13 mouse cellular contexts compared by ENCODE assay signal in genomic region chr5:4876653-4877091, GRCm38 (mm10).
DNase-seq lines count a peak whose midpoint lies in the region; ATAC-seq lines count a peak whose summit lies in the region.
"Had no signal": no experiment of that assay in that cellular context is flagged by ENCODE, and none has a peak within 500 bp of the region (broad histone marks: within the 10 kb centered on the region; RNA-seq: fewer than 3 reads in every experiment).

No protein-coding gene starts in this region.

- H3K27me3 ChIP-seq in heart, embryonic 11.5 days (ENCODE audit: control insufficient read depth, insufficient read depth, low read length) = no peaks in the 10 kb centered on the region
- no peaks in the 10 kb centered on the region; the same call in 1 of the 2 replicates for H3K27me3 ChIP-seq in forebrain, embryonic 11.5 days (ENCODE audit: control insufficient read depth, insufficient read depth, low read length)
- H3K27me3 ChIP-seq in hindbrain, embryonic 16.5 days (replicated peaks; ENCODE audit: control insufficient read depth, insufficient read depth, low read length) = no peaks in the 10 kb centered on the region
- H3K27me3 ChIP-seq: intestine, embryonic 15.5 days; limb, embryonic 12.5 days had no signal

- H3K36me3 ChIP-seq in heart, embryonic 11.5 days (ENCODE audit: control insufficient read depth, insufficient read depth, low read length) = 0 out of 2 replicates have a peak, but pooled peaks cover 2% of the 10 kb centered on the region
- H3K36me3 ChIP-seq in forebrain, embryonic 11.5 days (ENCODE audit: control insufficient read depth, insufficient read depth, low read length) = no peaks in the 10 kb centered on the region
- H3K36me3 ChIP-seq in hindbrain, embryonic 16.5 days (ENCODE audit: control insufficient read depth, insufficient read depth, low read length) = no peaks in the 10 kb centered on the region
- H3K36me3 ChIP-seq: intestine, embryonic 15.5 days; limb, embryonic 12.5 days had no signal

- no peak overlapping the region for H3K4me2 ChIP-seq in heart, embryonic 11.5 days
- no peak overlapping the region for H3K4me2 ChIP-seq in forebrain, embryonic 11.5 days (ENCODE audit: low read depth, low read length, severe bottlenecking)
- H3K4me2 ChIP-seq in hindbrain, embryonic 16.5 days (ENCODE audit: low read length) = peak overlapping the region; percentile 3; the same call in 1 of the 2 replicates
- H3K4me2 ChIP-seq: intestine, embryonic 15.5 days; limb, embryonic 12.5 days had no signal

- intact Hi-C loops in left cerebral cortex, postnatal 10 days (cut with DNase I) = no loop called here

- no peak overlapping the region for H3K4me3 ChIP-seq in heart, embryonic 11.5 days (ENCODE audit: low read depth, low read length)
- no peak overlapping the region for H3K4me3 ChIP-seq in forebrain, embryonic 11.5 days (ENCODE audit: low read depth, low read length)
- H3K4me3 ChIP-seq in hindbrain, embryonic 16.5 days (ENCODE audit: low read length) = no peak overlapping the region
- H3K4me3 ChIP-seq: intestine, embryonic 15.5 days; layer of hippocampus, adult 2 months; limb, embryonic 12.5 days had no signal

- H3K9me3 ChIP-seq in heart, embryonic 11.5 days (replicated peaks; ENCODE audit: control insufficient read depth, low read length) = no peaks in the 10 kb centered on the region
- H3K9me3 ChIP-seq in forebrain, embryonic 11.5 days (ENCODE audit: control insufficient read depth, low read length) = no peaks in the 10 kb centered on the region
- no peaks in the 10 kb centered on the region for H3K9me3 ChIP-seq in hindbrain, embryonic 16.5 days (ENCODE audit: control insufficient read depth, low read length)
- H3K9me3 ChIP-seq: intestine, embryonic 15.5 days; limb, embryonic 12.5 days had no signal

- no peaks in the 10 kb centered on the region for H3K4me1 ChIP-seq in heart, embryonic 11.5 days (ENCODE audit: control insufficient read depth, insufficient read depth, low read length)
- peaks cover 6% of the 10 kb centered on the region for H3K4me1 ChIP-seq in forebrain, embryonic 11.5 days (replicated peaks; ENCODE audit: control insufficient read depth, insufficient read depth, low read length)
- peaks cover 9% of the 10 kb centered on the region for H3K4me1 ChIP-seq in hindbrain, embryonic 16.5 days (ENCODE audit: control insufficient read depth, insufficient read depth, low read depth, low read length)
- H3K4me1 ChIP-seq: intestine, embryonic 15.5 days had no signal

- ATAC-seq in heart, embryonic 11.5 days (replicated peaks; ENCODE audit: insufficient number of reproducible peaks, low FRiP score, low TSS enrichment) = no peak
- peak; percentile 44 for ATAC-seq in forebrain, embryonic 11.5 days (replicated peaks; ENCODE audit: low FRiP score)
- peak; percentile 59 for ATAC-seq in hindbrain, embryonic 16.5 days
- ATAC-seq in monocyte, adult 5-6 weeks (replicated peaks; ENCODE audit: insufficient number of reproducible peaks, low FRiP score, low TSS enrichment, poor library complexity, severe bottlenecking) = peak; percentile 59; the same call in 1 of the 2 replicates
- ATAC-seq: intestine, embryonic 15.5 days had no signal

- no peak overlapping the region for H3K9ac ChIP-seq in heart, embryonic 11.5 days (ENCODE audit: low read depth, low read length)
- no peak overlapping the region for H3K9ac ChIP-seq in forebrain, embryonic 11.5 days (ENCODE audit: low read length)
- H3K9ac ChIP-seq in hindbrain, embryonic 16.5 days (ENCODE audit: low read depth, low read length) = no peak overlapping the region
- H3K9ac ChIP-seq: intestine, embryonic 15.5 days; limb, embryonic 12.5 days had no signal

- peak; percentile 88 for DNase-seq in heart, adult 11 months
- peak; percentile 54 for DNase-seq in forebrain, embryonic 11.5 days (ENCODE audit: low spot score)
- no peak for DNase-seq in cerebellum, postnatal 4 days (ENCODE audit: low spot score in 2 of 2)
- no peak for DNase-seq in left cerebral cortex, postnatal 10 days (ENCODE audit: extremely low spot score in 1 of 2, low spot score in 2 of 2)
- DNase-seq in adrenal gland, postnatal 14 days = no peak
- DNase-seq: gastrocnemius, postnatal 25 days; lung, adult 2 months had no signal

- no peak overlapping the region for H3K27ac ChIP-seq in heart, embryonic 11.5 days (ENCODE audit: low read depth, low read length)
- H3K27ac ChIP-seq in forebrain, embryonic 11.5 days (ENCODE audit: low read depth, low read length) = peak overlapping the region; percentile 51; the same call in 1 of the 2 replicates
- H3K27ac ChIP-seq in hindbrain, embryonic 16.5 days (ENCODE audit: low read depth, low read length) = no peak overlapping the region
- H3K27ac ChIP-seq: intestine, embryonic 15.5 days; layer of hippocampus, adult 2 months; limb, embryonic 12.5 days had no signal

- WGBS in heart, embryonic 11.5 days (ENCODE audit: insufficient replicate concordance) = 88% methylated on average over 15 of the region's 15 CpGs
- WGBS in forebrain, embryonic 11.5 days = 56% methylated on average over 15 of the region's 15 CpGs
- WGBS in hindbrain, embryonic 16.5 days = 65% methylated on average over 15 of the region's 15 CpGs

Comparison
In these comparisons a context has a peak if more than half of its experiments do, and no peak if none do; other contexts are left out.
1. DNase-seq: peak in heart, adult 11 months (single experiment) and forebrain, embryonic 11.5 days (single experiment); none in cerebellum, postnatal 4 days (0 of 2), left cerebral cortex, postnatal 10 days (0 of 2) and adrenal gland, postnatal 14 days (single experiment).